Mouse (Mus musculus) liver (tissue): ENCODE measurements around the gene Cyp2w1.
A peak's percentile ranks its signal among the peaks of the same experiment; 100 is the strongest.

Experiments used
- DNase-seq: peaks from one replicate; pipeline ENCODE4 v3.0.0-alpha.2; 2020; ENCODE audit warnings: mixed read lengths

Cyp2w1 gene

GRCm38 (mm10) chr5:139366484-139366883 lies 14.1 kb downstream of the Cyp2w1 start:
- DNase-seq, result no peak

- DNase-seq, result no peak
Measured at GRCm38 (mm10) chr5:139367884-139368458, 15.6 kb downstream of the Cyp2w1 start.

- no peak for DNase-seq
Measured at GRCm38 (mm10) chr5:139368638-139369320, 16.4 kb downstream of the Cyp2w1 start.

GRCm38 (mm10) chr5:139370336-139370735 lies 17.9 kb downstream of the Cyp2w1 start:
- DNase-seq, result no peak

- no peak for DNase-seq
Measured at GRCm38 (mm10) chr5:139371118-139371517, 18.7 kb downstream of the Cyp2w1 start.

- DNase-seq, result peak; percentile 96
Measured at GRCm38 (mm10) chr5:139371631-139372401, 19.4 kb downstream of the Cyp2w1 start.

GRCm38 (mm10) chr5:139373126-139373525 lies 20.7 kb downstream of the Cyp2w1 start:
- DNase-seq, result no peak

- DNase-seq, result no peak
Measured at GRCm38 (mm10) chr5:139373889-139374444, 21.6 kb downstream of the Cyp2w1 start.

GRCm38 (mm10) chr5:139374841-139375240 lies 22.4 kb downstream of the Cyp2w1 start:
- DNase-seq, result no peak

- peak; percentile 71 for DNase-seq
Measured at GRCm38 (mm10) chr5:139377468-139378270, 25.3 kb downstream of the Cyp2w1 start, which contains the start of gene Gpr146. Gene Gpr146 (plus strand): TSS chr5:139377697.

- DNase-seq, result no peak
Measured at GRCm38 (mm10) chr5:139378271-139378556, 25.8 kb downstream of the Cyp2w1 start.

- DNase-seq, result peak; percentile 62
Measured at GRCm38 (mm10) chr5:139378986-139379629, 26.7 kb downstream of the Cyp2w1 start.

- no peak for DNase-seq
Measured at GRCm38 (mm10) chr5:139379771-139380384, 27.5 kb downstream of the Cyp2w1 start.

GRCm38 (mm10) chr5:139380385-139381248 lies 28.2 kb downstream of the Cyp2w1 start:
- peak; percentile 99 for DNase-seq

- peak; percentile 89 for DNase-seq
Measured at GRCm38 (mm10) chr5:139381586-139382513, 29.4 kb downstream of the Cyp2w1 start.

GRCm38 (mm10) chr5:139382760-139383159 lies 30.3 kb downstream of the Cyp2w1 start:
- peak; percentile 88 for DNase-seq

- no peak for DNase-seq
Measured at GRCm38 (mm10) chr5:139383234-139383633, 30.8 kb downstream of the Cyp2w1 start.

GRCm38 (mm10) chr5:139384531-139384930 lies 32.1 kb downstream of the Cyp2w1 start:
- DNase-seq, result peak; percentile 59

GRCm38 (mm10) chr5:139386047-139386446 lies 33.6 kb downstream of the Cyp2w1 start:
- no peak for DNase-seq
